Mouse (Mus musculus): ENCODE data around the gene Exoc3l. TPM values are rescaled to one million over a fixed set of nuclear protein-coding genes. Genes with fewer than 3 reads are reported as not detected.

The Exoc3l gene
- polyA plus RNA-seq, 1 experiment from 2014 or later = 8.0 TPM

GRCm38 (mm10) chr8:105289805-105290460, 6.0 kb downstream of the Exoc3l start, which contains the start of gene 4931428F04Rik:
4931428F04Rik (minus strand) TSS chr8:105289864.
- peak within 1 kb of the TSS; percentile 82 for H3K27ac ChIP-seq (ENCODE audit: low read depth, low read length)
- peak within 1 kb of the TSS; percentile 38 for H3K4me3 ChIP-seq (ENCODE audit: low read depth, low read length)
- peak within 1 kb of the TSS; percentile 78 for H3K4me2 ChIP-seq (ENCODE audit: low read depth, low read length)
- WGBS = 2% methylated on average over 42 of the region's 43 CpGs
- ATAC-seq (ENCODE audit: low read depth) = peak; percentile 23
- no peaks in the 10 kb centered on the region for H3K27me3 ChIP-seq (ENCODE audit: control insufficient read depth, insufficient read depth, low read length)
- H3K4me1 ChIP-seq (ENCODE audit: control insufficient read depth, insufficient read depth, low read length) = peaks cover 23% of the 10 kb centered on the region
- H3K36me3 ChIP-seq (ENCODE audit: control insufficient read depth, insufficient read depth, low read length) = peaks cover 5% of the 10 kb centered on the region; the same call in 1 of the 2 replicates
- no peaks in the 10 kb centered on the region for H3K9me3 ChIP-seq (ENCODE audit: control insufficient read depth, low read length)
- peak within 1 kb of the TSS; percentile 44 for H3K9ac ChIP-seq (replicated peaks; ENCODE audit: low read depth, low read length)

GRCm38 (mm10) chr8:105288958-105289732, 6.8 kb downstream of the Exoc3l start:
- H3K9me3 ChIP-seq (ENCODE audit: control insufficient read depth, low read length) = no peaks in the 10 kb centered on the region
- peaks cover 10% of the 10 kb centered on the region; the same call in 1 of the 2 replicates for H3K36me3 ChIP-seq (ENCODE audit: control insufficient read depth, insufficient read depth, low read length)
- peak overlapping the region; percentile 44 for H3K9ac ChIP-seq (replicated peaks; ENCODE audit: low read depth, low read length)
- WGBS = under 1% methylated on average over 53 of the region's 53 CpGs
- peak overlapping the region; percentile 82 for H3K27ac ChIP-seq (ENCODE audit: low read depth, low read length)
- peak overlapping the region; percentile 38 for H3K4me3 ChIP-seq (ENCODE audit: low read depth, low read length)
- H3K4me2 ChIP-seq (ENCODE audit: low read depth, low read length) = peak overlapping the region; percentile 78
- no peaks in the 10 kb centered on the region for H3K27me3 ChIP-seq (ENCODE audit: control insufficient read depth, insufficient read depth, low read length)
- H3K4me1 ChIP-seq (ENCODE audit: control insufficient read depth, insufficient read depth, low read length) = peaks cover 23% of the 10 kb centered on the region
- peak; percentile 93 for ATAC-seq (ENCODE audit: low read depth)

GRCm38 (mm10) chr8:105288231-105288630, 7.7 kb downstream of the Exoc3l start:
- Histone ChIP-seq H3K27me3 (ENCODE audit: control insufficient read depth, insufficient read depth, low read length) (no peaks in the 10 kb centered on the region), H3K4me1 (ENCODE audit: control insufficient read depth, insufficient read depth, low read length) (peaks cover 23% of the 10 kb centered on the region), H3K9me3 (ENCODE audit: control insufficient read depth, low read length) (no peaks in the 10 kb centered on the region), H3K36me3 (ENCODE audit: control insufficient read depth, insufficient read depth, low read length) (peaks cover 11% of the 10 kb centered on the region; the same call in 1 of the 2 replicates), H3K9ac (replicated peaks; ENCODE audit: low read depth, low read length) (peak overlapping the region; percentile 2; the same call in 1 of the 2 replicates), H3K4me3 (ENCODE audit: low read depth, low read length) (peak overlapping the region; percentile 38), H3K27ac (ENCODE audit: low read depth, low read length) (no peak overlapping the region), H3K4me2 (ENCODE audit: low read depth, low read length) (peak overlapping the region; percentile 78)
- no peak for ATAC-seq (ENCODE audit: low read depth)
- WGBS = 89% methylated on average over 5 of the region's 5 CpGs

- Histone ChIP-seq H3K27me3 (ENCODE audit: control insufficient read depth, insufficient read depth, low read length) (no peaks in the 10 kb centered on the region), H3K9ac (replicated peaks; ENCODE audit: low read depth, low read length) (no peak overlapping the region), H3K36me3 (ENCODE audit: control insufficient read depth, insufficient read depth, low read length) (peaks cover 18% of the 10 kb centered on the region; the same call in 1 of the 2 replicates), H3K4me1 (ENCODE audit: control insufficient read depth, insufficient read depth, low read length) (peaks cover 23% of the 10 kb centered on the region), H3K27ac (ENCODE audit: low read depth, low read length) (no peak overlapping the region), H3K4me2 (ENCODE audit: low read depth, low read length) (peak overlapping the region; percentile 78; the same call in 1 of the 2 replicates), H3K4me3 (ENCODE audit: low read depth, low read length) (no peak overlapping the region; the same call in 1 of the 2 replicates), H3K9me3 (ENCODE audit: control insufficient read depth, low read length) (no peaks in the 10 kb centered on the region)
- WGBS = 78% methylated on average over 4 of the region's 4 CpGs
- ATAC-seq (ENCODE audit: low read depth) = no peak
These were observed 9.0 kb downstream of the Exoc3l start for GRCm38 (mm10) chr8:105286907-105287306.

GRCm38 (mm10) chr8:105285514-105285913, 10.4 kb downstream of the Exoc3l start:
- Histone ChIP-seq H3K36me3 (ENCODE audit: control insufficient read depth, insufficient read depth, low read length) (peaks cover 25% of the 10 kb centered on the region; the same call in 1 of the 2 replicates), H3K27me3 (ENCODE audit: control insufficient read depth, insufficient read depth, low read length) (no peaks in the 10 kb centered on the region), H3K9ac (replicated peaks; ENCODE audit: low read depth, low read length) (no peak overlapping the region), H3K9me3 (ENCODE audit: control insufficient read depth, low read length) (no peaks in the 10 kb centered on the region), H3K4me1 (ENCODE audit: control insufficient read depth, insufficient read depth, low read length) (peaks cover 19% of the 10 kb centered on the region), H3K4me2 (ENCODE audit: low read depth, low read length) (no peak overlapping the region), H3K27ac (ENCODE audit: low read depth, low read length) (no peak overlapping the region), H3K4me3 (ENCODE audit: low read depth, low read length) (no peak overlapping the region)
- no peak for ATAC-seq (ENCODE audit: low read depth)
- 40% methylated on average over 12 of the region's 12 CpGs for WGBS

GRCm38 (mm10) chr8:105283074-105283473, 12.8 kb downstream of the Exoc3l start:
- Histone ChIP-seq H3K27me3 (ENCODE audit: control insufficient read depth, insufficient read depth, low read length) (peaks cover 2% of the 10 kb centered on the region; the same call in 1 of the 2 replicates), H3K36me3 (ENCODE audit: control insufficient read depth, insufficient read depth, low read length) (peaks cover 30% of the 10 kb centered on the region; the same call in 1 of the 2 replicates)
- no peak; the same call in 1 of the 2 replicates for ATAC-seq (ENCODE audit: low read depth)

GRCm38 (mm10) chr8:105282239-105282638, 13.7 kb downstream of the Exoc3l start:
- Histone ChIP-seq H3K27ac (ENCODE audit: low read depth, low read length) (no peak overlapping the region), H3K4me1 (ENCODE audit: control insufficient read depth, insufficient read depth, low read length) (peaks cover 9% of the 10 kb centered on the region; the same call in 1 of the 2 replicates), H3K9me3 (ENCODE audit: control insufficient read depth, low read length) (no peaks in the 10 kb centered on the region), H3K9ac (replicated peaks; ENCODE audit: low read depth, low read length) (no peak overlapping the region), H3K4me2 (ENCODE audit: low read depth, low read length) (no peak overlapping the region), H3K36me3 (ENCODE audit: control insufficient read depth, insufficient read depth, low read length) (peaks cover 30% of the 10 kb centered on the region; the same call in 1 of the 2 replicates), H3K27me3 (ENCODE audit: control insufficient read depth, insufficient read depth, low read length) (peaks cover 6% of the 10 kb centered on the region), H3K4me3 (ENCODE audit: low read depth, low read length) (no peak overlapping the region)
- ATAC-seq (ENCODE audit: low read depth) = no peak
- 93% methylated on average over 4 of the region's 4 CpGs for WGBS

More at GRCm38 (mm10) chr8:105283074-105283473, 12.8 kb downstream of the Exoc3l start:
- Histone ChIP-seq H3K4me2 (ENCODE audit: low read depth, low read length) (no peak overlapping the region), H3K27ac (ENCODE audit: low read depth, low read length) (no peak overlapping the region), H3K4me3 (ENCODE audit: low read depth, low read length) (no peak overlapping the region), H3K4me1 (ENCODE audit: control insufficient read depth, insufficient read depth, low read length) (peaks cover 13% of the 10 kb centered on the region; the same call in 1 of the 2 replicates), H3K9ac (replicated peaks; ENCODE audit: low read depth, low read length) (no peak overlapping the region), H3K9me3 (ENCODE audit: control insufficient read depth, low read length) (no peaks in the 10 kb centered on the region)
- WGBS = 25% methylated on average over 23 of the region's 23 CpGs

GRCm38 (mm10) chr8:105281821-105282220, 14.1 kb downstream of the Exoc3l start:
- no peak for ATAC-seq (ENCODE audit: low read depth)
- Histone ChIP-seq H3K9ac (replicated peaks; ENCODE audit: low read depth, low read length) (no peak overlapping the region), H3K27ac (ENCODE audit: low read depth, low read length) (no peak overlapping the region), H3K4me3 (ENCODE audit: low read depth, low read length) (no peak overlapping the region), H3K9me3 (ENCODE audit: control insufficient read depth, low read length) (no peaks in the 10 kb centered on the region), H3K4me1 (ENCODE audit: control insufficient read depth, insufficient read depth, low read length) (peaks cover 4% of the 10 kb centered on the region; the same call in 1 of the 2 replicates), H3K36me3 (ENCODE audit: control insufficient read depth, insufficient read depth, low read length) (peaks cover 30% of the 10 kb centered on the region; the same call in 1 of the 2 replicates), H3K4me2 (ENCODE audit: low read depth, low read length) (no peak overlapping the region), H3K27me3 (ENCODE audit: control insufficient read depth, insufficient read depth, low read length) (peaks cover 8% of the 10 kb centered on the region)
- 87% methylated on average over 12 of the region's 12 CpGs for WGBS
